Mouse (Mus musculus): ENCODE data around the gene Mindy4b-ps.

Gene Mindy4b-ps

GRCm38 (mm10) chr3:58784219-58785092 lies 37.7 kb downstream of the Mindy4b-ps start:
- peak; percentile 16 for DNase-seq

- no peak for DNase-seq
Observed at GRCm38 (mm10) chr3:58783602-58784218, 38.4 kb downstream of the Mindy4b-ps start.

- no peak for DNase-seq
Observed at GRCm38 (mm10) chr3:58756429-58756828, 65.7 kb downstream of the Mindy4b-ps start.

- no peak for DNase-seq
Observed at GRCm38 (mm10) chr3:58755769-58756168, 66.3 kb downstream of the Mindy4b-ps start.

- DNase-seq: no peak
Observed at GRCm38 (mm10) chr3:58754361-58754760, 67.8 kb downstream of the Mindy4b-ps start.

- no peak for DNase-seq
Observed at GRCm38 (mm10) chr3:58751818-58752620, 70.1 kb downstream of the Mindy4b-ps start.

- no peak for DNase-seq
Observed at GRCm38 (mm10) chr3:58748724-58749123, 73.4 kb downstream of the Mindy4b-ps start.

GRCm38 (mm10) chr3:58747924-58748323 lies 74.2 kb downstream of the Mindy4b-ps start:
- no peak for DNase-seq

- DNase-seq: no peak
Observed at GRCm38 (mm10) chr3:58739536-58739935, 82.6 kb downstream of the Mindy4b-ps start.
